Mouse (Mus musculus) olfactory bulb, adult 2 months (tissue): ENCODE data around the gene Cmklr1.

Source experiments
- CTCF ChIP-seq: fragments of 200-500 bp; IDR thresholded peaks from 2 replicates; pipeline ENCODE4 v1.5.1; 2012; ENCODE audit warnings: low read depth, mild to moderate bottlenecking, low read length, moderate library complexity; ENCODE audit not compliant: insufficient read depth
- POLR2A ChIP-seq: fragments of 200-500 bp; IDR thresholded peaks from 2 replicates; pipeline ENCODE4 v1.6.1; 2012; ENCODE audit warnings: mild to moderate bottlenecking, low read depth, low read length, moderate library complexity; ENCODE audit not compliant: insufficient read depth

DNA sequence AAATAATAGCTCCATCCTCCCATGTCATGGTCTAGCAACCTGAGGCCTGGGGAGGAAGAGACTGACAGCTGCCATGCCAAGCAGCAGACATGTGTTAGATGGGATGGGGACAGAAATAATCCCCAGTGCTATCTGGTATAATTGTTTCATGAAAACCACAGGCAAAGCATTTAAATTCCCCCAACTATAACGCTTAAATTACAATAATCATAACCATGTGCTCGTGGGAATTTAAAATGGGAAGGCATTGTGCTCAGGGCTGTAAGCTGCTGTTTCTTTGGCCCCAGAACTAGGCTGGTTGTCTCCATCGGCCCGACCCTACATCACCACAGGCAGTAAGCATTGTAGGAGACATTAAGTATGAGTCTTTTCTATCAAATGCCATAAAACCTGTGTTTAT is 49.4 kb downstream of the Cmklr1 start:
- no peak for TF ChIP-seq POLR2A
- no peak for TF ChIP-seq CTCF
